Mouse (Mus musculus) megakaryocyte-erythroid progenitor cell, adult 5-6 weeks (primary cell): ENCODE measurements around the gene Shank2. TPM values are rescaled to one million over a fixed set of nuclear protein-coding genes. Genes with fewer than 3 reads are reported as not detected.

Experiments used
- ATAC-seq: replicated peaks from 2 replicates; pipeline ENCODE4 v1.8.0; 2016; ENCODE audit warnings: mild to moderate bottlenecking, inconsistent platforms; ENCODE audit not compliant: severe bottlenecking, poor library complexity, low FRiP score, low TSS enrichment
- total RNA-seq, 2 experiments: library from RNA; stranded (forward) in 1 of 2; stranded (reverse) in 1 of 2; fragments of 200-1000, 215-1000 nt in 1 of 2; fragments of >200 nt in 1 of 2; fragmentation: Nextera tagmentation in 1 of 2; gene quantifications; 2 replicates each; pipeline ENCODE4 v1.2.3; 2014 to 2017

The Shank2 gene
- total RNA-seq, 2 experiments from 2014 or later = not detected

DNA sequence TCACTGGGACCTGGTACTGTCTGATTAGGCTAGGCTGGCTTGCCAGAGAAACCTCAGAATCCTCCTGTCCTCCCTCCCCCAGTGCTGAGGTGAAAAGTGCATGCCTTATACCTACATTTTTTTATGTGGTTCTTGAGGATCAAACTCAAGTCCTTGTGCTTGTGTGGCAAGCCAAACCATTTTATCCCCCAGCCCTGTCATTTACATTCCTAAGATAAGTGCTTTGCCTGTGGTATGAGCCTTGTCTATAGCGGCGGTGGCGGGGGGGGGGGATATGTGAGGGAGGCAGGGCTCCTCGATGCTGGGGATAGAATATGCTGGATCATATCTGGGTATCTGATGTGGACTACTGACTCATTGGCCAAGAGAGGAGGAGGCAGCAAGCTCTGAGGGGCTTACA, 151.4 kb downstream of the Shank2 start:
- no peak for ATAC-seq

GRCm38 (mm10) chr7:144153682-144154081, 152.0 kb downstream of the Shank2 start:
- ATAC-seq = no peak

DNA sequence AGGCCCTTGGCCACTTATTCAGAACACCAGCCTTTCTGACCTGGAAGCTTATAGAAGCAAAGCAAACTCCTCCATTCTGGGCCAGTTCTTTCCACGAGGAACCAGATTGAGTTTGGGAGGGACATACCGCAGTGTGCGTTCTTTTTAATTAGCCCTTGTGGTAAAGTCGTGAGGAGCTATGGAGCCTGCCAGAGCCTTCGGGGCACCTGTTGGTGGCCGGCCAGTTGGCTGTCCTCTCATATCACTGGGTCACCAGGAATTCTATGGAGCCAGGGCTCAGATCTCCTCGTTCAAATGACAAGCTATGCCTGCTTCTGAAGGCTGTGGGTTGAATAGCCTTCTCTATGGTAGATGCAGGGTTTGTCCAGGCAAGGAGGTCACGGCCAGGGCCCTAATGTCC, 156.2 kb downstream of the Shank2 start:
- ATAC-seq = no peak

- ATAC-seq = no peak
Observed at GRCm38 (mm10) chr7:144159556-144159955, 157.8 kb downstream of the Shank2 start.

DNA sequence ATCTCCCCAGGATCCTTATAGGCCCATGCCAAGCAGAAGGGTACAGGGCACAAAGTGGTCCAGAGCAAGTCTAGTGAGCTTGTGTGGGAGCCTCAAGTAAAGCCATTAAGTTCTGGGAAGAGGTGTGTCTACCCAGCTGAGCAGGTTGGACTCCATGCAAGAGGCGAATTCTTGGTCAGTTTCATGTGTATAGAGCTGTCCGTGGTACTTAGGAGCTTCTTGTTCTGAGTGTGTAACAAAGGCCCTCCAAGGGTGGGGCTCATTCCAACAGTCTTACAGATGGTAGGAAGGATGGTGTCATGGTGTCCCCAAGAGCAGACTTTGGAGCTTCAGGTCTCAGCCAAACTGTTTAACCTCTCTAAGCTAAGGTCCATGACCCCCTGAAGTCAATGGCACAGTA, 158.3 kb downstream of the Shank2 start:
- ATAC-seq = no peak

DNA sequence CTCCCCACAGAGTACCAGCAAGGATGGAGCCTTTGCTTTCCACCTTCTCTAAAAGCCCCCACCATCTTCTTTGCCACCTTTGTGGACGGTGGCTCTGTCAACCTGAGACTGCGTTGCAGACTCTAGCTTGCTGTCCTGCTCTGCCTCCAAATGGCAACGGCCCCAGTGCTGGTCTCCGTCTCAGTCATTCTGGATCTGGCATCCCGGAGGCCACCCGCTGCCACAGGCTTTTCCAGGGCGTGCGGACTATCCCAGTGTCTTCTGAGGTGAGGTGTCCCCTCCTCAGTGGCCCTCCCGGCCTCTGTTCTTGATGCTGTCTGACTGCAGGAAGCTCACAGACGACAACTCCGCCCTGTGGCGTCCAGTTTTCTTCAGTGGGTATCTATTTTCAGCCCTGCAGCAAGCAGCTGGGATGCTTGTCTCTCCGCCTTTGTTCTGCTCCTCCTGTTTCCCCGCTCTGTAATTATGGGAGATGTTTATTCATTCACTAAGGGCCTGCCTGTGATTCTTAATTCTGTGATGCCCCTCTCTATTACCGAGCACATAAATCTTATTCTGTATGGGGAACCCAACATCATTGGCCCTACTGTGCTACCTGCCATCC, 159.0 kb downstream of the Shank2 start:
- ATAC-seq = no peak

DNA sequence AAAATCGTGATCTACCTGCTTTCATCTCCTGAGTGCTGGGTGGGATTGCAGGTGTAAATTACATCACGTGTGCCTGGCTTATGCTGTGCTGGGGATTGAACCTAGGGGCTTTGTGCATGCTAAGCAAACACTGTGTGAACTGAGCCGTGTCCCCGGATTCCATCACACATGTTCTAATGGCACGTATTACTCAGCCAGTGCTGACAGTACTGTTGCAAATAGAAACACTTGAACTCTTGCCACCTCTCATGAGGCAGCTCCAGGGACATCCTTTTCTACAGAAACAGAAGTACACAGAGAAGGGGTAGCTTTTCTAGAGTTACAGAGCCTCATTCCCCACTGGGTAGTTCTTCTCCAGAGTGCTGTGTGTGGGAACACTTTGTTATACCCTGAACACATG, 168.5 kb downstream of the Shank2 start:
- ATAC-seq = no peak

- no peak for ATAC-seq
Observed at GRCm38 (mm10) chr7:144170686-144171085, 169.0 kb downstream of the Shank2 start.

GRCm38 (mm10) chr7:144173869-144174268, 172.1 kb downstream of the Shank2 start:
- no peak for ATAC-seq

GRCm38 (mm10) chr7:144174329-144174728, 172.6 kb downstream of the Shank2 start:
- no peak for ATAC-seq

GRCm38 (mm10) chr7:144175025-144175424, 173.3 kb downstream of the Shank2 start:
- no peak for ATAC-seq

- no peak for ATAC-seq
Observed at GRCm38 (mm10) chr7:144175481-144176233, 173.9 kb downstream of the Shank2 start.

DNA sequence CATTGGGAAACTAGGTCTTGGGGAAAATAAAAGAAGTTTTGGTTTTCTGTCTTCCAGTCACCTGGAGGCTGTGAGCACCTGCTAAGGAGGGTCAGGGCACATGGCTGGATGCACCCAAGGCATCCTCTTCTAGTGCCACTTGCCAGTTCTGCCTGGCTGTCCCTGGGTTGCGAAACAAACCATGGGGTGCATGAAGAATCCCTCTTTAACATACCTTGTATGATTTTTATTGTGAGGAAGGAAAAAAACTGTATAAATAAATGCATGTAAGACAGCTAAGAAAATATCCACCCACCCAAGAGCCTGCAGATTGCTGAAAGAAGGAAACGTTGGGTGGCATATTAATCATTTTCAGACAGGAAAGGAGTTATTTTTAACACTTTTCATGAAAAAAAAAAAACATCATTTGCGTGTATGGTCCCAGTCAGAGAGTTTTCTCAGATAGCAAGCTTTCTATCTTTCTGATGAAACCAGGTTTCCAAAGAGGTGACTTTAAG, 174.6 kb downstream of the Shank2 start:
- ATAC-seq = no peak

- ATAC-seq = no peak
Observed at GRCm38 (mm10) chr7:144179436-144179835, 177.7 kb downstream of the Shank2 start.

DNA sequence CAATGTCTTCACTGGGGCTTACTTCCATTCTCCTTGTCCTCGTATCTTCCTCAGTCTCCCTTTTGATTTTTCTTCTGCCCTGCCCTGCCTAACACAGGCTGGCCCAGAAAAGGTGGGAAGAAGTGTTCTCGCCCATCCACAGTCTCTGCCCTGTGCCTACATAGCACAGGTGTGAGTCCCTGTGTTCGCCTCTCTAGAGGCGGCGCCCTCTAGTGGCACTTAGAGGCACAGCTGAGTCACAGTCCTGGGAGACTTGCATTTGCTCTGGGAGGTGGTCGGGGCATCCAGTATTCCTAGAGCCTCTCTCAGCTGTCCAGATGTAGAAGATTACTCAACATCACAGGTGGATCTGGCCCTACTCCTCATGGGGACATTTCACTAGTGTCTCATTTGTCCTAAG, 179.2 kb downstream of the Shank2 start:
- peak; percentile 84 for ATAC-seq

DNA sequence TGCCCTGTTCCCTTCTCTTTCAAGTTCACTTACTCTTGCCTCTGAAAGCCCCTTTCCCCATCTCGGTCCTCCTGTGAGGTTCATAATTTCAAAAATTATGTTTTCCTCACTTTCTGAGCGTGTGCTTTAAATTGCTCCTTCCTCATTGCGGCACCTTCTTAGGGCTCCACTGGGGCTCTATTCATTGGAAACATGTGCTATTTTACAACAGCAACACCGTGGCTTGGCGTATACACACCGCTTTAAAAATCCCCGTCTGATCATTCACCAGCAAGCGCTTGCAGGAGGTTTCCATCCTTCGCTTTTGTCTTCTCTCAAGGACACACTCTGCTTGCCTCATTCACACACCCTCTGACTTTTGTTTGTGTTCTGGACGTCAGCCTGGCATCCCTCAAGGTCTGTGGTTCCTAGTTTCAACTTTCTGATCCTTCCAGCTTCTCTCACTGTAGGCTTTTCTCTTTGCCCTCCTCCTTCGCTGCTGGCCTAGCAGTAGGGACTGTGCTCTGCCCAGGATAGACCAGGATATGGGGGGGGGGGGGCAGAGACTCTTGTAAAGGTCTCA, 186.2 kb downstream of the Shank2 start:
- ATAC-seq = no peak

GRCm38 (mm10) chr7:144189446-144189845, 187.7 kb downstream of the Shank2 start:
- no peak for ATAC-seq

DNA sequence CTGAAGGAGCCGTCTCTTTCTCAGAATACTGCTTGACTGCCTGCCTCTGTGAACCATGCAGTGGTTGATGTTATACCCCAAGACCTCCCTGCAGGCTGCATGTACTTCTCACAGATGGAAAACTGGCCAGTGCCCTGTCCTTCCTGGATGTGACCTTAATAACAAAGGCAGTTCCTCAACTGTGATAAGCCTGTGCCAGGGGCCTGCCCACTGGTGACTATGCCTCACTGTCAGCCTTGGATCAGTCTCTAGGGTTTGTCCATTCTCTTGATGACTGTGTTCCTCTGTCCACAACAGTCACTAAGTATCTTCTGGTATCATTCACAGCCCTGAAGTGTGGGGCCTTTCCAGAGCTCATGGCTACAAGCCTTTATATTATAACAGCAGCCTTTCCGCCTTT, 196.8 kb downstream of the Shank2 start:
- no peak for ATAC-seq

DNA sequence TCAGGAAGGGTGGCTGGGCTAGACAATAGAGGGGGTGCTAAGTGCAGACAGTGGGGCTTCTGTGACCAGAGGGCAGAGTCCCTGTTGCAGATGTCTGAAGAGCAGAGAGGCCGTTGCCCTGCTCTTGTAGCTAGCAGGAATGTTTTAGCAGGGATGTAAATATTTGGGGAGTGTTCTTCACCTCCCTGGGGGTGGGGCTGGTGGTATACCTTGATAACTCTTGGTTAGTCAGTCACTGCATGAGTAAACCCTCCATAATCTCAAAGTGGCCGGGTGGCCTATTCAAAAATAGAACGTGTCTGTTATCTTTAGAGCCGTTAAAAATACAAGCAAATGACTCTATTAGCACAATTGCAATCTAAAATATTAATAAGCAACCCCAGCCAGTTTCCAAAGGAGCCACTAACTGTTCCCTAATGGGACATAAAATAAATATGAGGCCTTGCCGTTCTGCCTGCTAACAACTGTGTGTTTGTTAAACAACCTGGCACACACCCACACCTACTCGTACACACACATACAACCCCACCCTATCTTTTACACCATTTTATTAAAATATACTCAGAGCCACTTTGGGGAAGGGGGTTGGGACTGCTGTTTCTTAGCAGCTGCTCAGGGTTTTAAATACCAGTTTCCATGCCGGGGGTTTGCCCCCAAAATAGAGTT, 200.4 kb downstream of the Shank2 start:
- ATAC-seq = no peak

- ATAC-seq = no peak
Observed at GRCm38 (mm10) chr7:144204290-144204689, 202.6 kb downstream of the Shank2 start.
